Mouse (Mus musculus) embryonic facial prominence, embryonic 11.5 days (tissue): Measurements from ENCODE around the gene Cdc7. TPM values are rescaled to one million over a fixed set of nuclear protein-coding genes. Genes with fewer than 3 reads are reported as not detected.

Experiments
- ATAC-seq: fragments of 200-750 bp; cut with Nextera tagmentation; replicated peaks from 2 replicates; pipeline ENCODE4 v1.8.0; 2017; ENCODE audit warnings: low read depth; ENCODE audit not compliant: insufficient number of reproducible peaks, low FRiP score, low TSS enrichment
- DNase-seq: peaks from one replicate; pipeline ENCODE4 v3.0.0-alpha.2; 2015; ENCODE audit warnings: low spot score
- H3K27ac ChIP-seq: fragments of 300-500 bp; sonication (generic); replicated peaks from 2 replicates; pipeline ENCODE4 v1.5.1; 2014; ENCODE audit warnings: mild to moderate bottlenecking, low read depth, low read length, control low read depth
- H3K27me3 ChIP-seq: fragments of 300-500 bp; sonication (generic); 2 replicates; pipeline ENCODE4 v1.6.1; 2014; ENCODE audit warnings: mild to moderate bottlenecking, low read length, moderate library complexity, mixed read lengths; ENCODE audit not compliant: control insufficient read depth, insufficient read depth
- H3K36me3 ChIP-seq: fragments of 300-500 bp; sonication (generic); replicated peaks from 2 replicates; pipeline ENCODE4 v1.6.1; 2014; ENCODE audit warnings: low read depth, mild to moderate bottlenecking, low read length, moderate library complexity, mixed read lengths; ENCODE audit not compliant: control insufficient read depth, insufficient read depth
- H3K4me1 ChIP-seq: fragments of 300-500 bp; sonication (generic); 2 replicates; pipeline ENCODE4 v1.6.1; 2014; ENCODE audit warnings: low read length, mixed read lengths; ENCODE audit not compliant: control insufficient read depth, insufficient read depth
- H3K4me2 ChIP-seq: fragments of 300-500 bp; sonication (generic); 2 replicates; pipeline ENCODE4 v1.6.1; 2014; ENCODE audit warnings: low read depth, mild to moderate bottlenecking, control low read depth, low read length, moderate library complexity
- H3K4me3 ChIP-seq: fragments of 300-500 bp; sonication (generic); 2 replicates; pipeline ENCODE4 v1.5.1; 2014; ENCODE audit warnings: low read depth, low read length, control low read depth
- H3K9ac ChIP-seq: fragments of 300-500 bp; sonication (generic); replicated peaks from 2 replicates; pipeline ENCODE4 v1.6.1; 2014; ENCODE audit warnings: mild to moderate bottlenecking, control low read depth, low read length
- H3K9me3 ChIP-seq: fragments of 300-500 bp; sonication (generic); replicated peaks from 2 replicates; pipeline ENCODE4 v1.6.1; 2016; ENCODE audit warnings: mild to moderate bottlenecking, low read length, inconsistent platforms, mixed read lengths; ENCODE audit not compliant: control insufficient read depth
- WGBS: fragments of 180-500 bp; shearing (Covaris S2); extraction: QIAGEN DNeasy Blood & Tissue Kit; methylation state at CpG from one replicate; pipeline ENCODE4 v1.1.7; 2014; 5-methylcytosine and 5-hydroxymethylcytosine counted together
- polyA plus RNA-seq: library from polyadenylated mRNA; unstranded; fragments of >200 nt; fragmentation: Nextera tagmentation; extraction: Ambion mirVana; gene quantifications from 2 replicates; pipeline ENCODE4 v1.2.1, GENCODE M21; 2014

Gene Cdc7
- polyA plus RNA-seq, 1 experiment from 2014 or later = 70.4 TPM

DNA sequence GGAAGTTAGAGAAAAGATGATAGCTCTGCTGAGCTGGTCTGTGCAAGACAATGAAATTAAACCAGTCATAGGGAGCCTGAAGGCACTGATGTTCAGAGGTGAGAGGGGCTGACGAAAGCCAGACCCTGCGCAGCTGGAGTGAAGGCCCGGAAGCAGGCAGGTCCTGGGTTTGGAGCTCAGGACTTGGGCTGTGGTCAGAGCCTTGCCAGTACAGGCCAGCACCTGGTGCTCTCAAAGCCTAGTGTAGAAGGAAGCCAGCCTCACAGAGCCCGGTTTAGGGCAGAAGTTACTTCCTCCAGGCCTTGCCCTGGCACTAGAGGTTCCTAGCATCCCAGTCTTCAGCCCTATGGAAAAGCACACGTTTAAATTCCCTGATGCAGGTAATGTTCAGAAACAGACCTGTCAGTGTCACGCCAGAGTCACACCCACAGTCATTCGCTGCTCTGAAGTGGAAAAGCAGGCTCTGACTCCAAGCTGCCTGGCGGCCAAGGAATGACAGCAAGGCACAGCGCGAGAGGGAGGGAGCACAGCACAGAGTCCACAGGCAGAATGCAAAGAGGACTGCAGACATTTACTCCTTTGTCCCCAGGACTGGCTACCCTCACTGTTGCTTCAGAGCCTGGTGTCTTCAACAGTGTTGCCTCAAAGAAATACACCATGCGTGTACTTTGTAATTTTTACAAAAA lies 48.1 kb downstream of the Cdc7 start:
- no peak overlapping the region; the same call in 1 of the 2 replicates for H3K27ac ChIP-seq
- H3K4me2 ChIP-seq = no peak overlapping the region; the same call in 1 of the 2 replicates
- no peak overlapping the region for H3K4me3 ChIP-seq
- WGBS = 35% methylated on average over 11 of the region's 11 CpGs
- no peak overlapping the region; the same call in 1 of the 2 replicates for H3K9ac ChIP-seq
- DNase-seq (no peak), ATAC-seq (0 out of 2 replicates have a peak, but pooled peaks have one; percentile 39)
- no peaks in the 10 kb centered on the region for H3K27me3 ChIP-seq
- peaks cover 6% of the 10 kb centered on the region for H3K4me1 ChIP-seq
- no peaks in the 10 kb centered on the region for H3K36me3 ChIP-seq
- H3K9me3 ChIP-seq = no peaks in the 10 kb centered on the region

- H3K27me3 ChIP-seq = no peaks in the 10 kb centered on the region
- 63% methylated on average over 2 of the region's 2 CpGs for WGBS
- no peaks in the 10 kb centered on the region for H3K36me3 ChIP-seq
- no peak overlapping the region; the same call in 1 of the 2 replicates for H3K27ac ChIP-seq
- H3K9ac ChIP-seq = no peak overlapping the region
- ATAC-seq = no peak
- H3K9me3 ChIP-seq = no peaks in the 10 kb centered on the region
- no peak for DNase-seq
- H3K4me1 ChIP-seq = peaks cover 6% of the 10 kb centered on the region
- H3K4me2 ChIP-seq = no peak overlapping the region
- H3K4me3 ChIP-seq = no peak overlapping the region
These were observed 49.3 kb downstream of the Cdc7 start for GRCm38 (mm10) chr5:107013393-107013792.

DNA sequence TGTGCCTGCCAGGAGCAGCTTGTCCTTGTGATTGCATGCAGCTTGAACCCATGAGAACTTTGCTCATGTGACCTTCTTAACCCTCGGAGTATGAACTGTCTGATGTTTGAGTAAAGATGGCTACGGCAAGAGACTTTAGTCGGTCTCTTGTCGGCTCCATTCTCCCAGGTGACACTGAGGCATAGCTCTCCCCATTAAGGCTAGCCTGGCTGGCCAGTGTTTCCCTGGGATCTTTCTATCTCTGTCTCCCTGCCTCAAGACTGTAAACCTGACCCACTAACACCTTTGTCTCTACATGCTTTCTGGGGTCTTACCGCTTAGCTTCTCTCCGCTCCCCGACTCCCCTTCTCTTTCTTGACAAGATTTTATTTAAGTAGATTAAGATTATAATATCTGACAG lies 50.0 kb downstream of the Cdc7 start:
- DNase-seq (no peak), ATAC-seq (no peak)
- H3K27ac ChIP-seq = no peak overlapping the region
- H3K9ac ChIP-seq = no peak overlapping the region
- H3K4me1 ChIP-seq = peaks cover 6% of the 10 kb centered on the region
- no peaks in the 10 kb centered on the region for H3K36me3 ChIP-seq
- no peaks in the 10 kb centered on the region for H3K9me3 ChIP-seq
- H3K4me3 ChIP-seq = no peak overlapping the region
- 72% methylated on average over 7 of the region's 7 CpGs for WGBS
- no peak overlapping the region for H3K4me2 ChIP-seq
- no peaks in the 10 kb centered on the region for H3K27me3 ChIP-seq

GRCm38 (mm10) chr5:107015046-107015421 lies 50.9 kb downstream of the Cdc7 start:
- Histone ChIP-seq H3K9ac (no peak overlapping the region), H3K9me3 (no peaks in the 10 kb centered on the region), H3K4me2 (no peak overlapping the region), H3K4me3 (no peak overlapping the region), H3K27ac (no peak overlapping the region), H3K27me3 (no peaks in the 10 kb centered on the region), H3K36me3 (no peaks in the 10 kb centered on the region), H3K4me1 (peaks cover 6% of the 10 kb centered on the region)
- no peak for ATAC-seq
- no peak for DNase-seq
- 60% methylated on average over 2 of the region's 2 CpGs for WGBS

GRCm38 (mm10) chr5:107015422-107016081 lies 51.4 kb downstream of the Cdc7 start:
- WGBS = 16% methylated on average over 10 of the region's 10 CpGs
- peaks cover 6% of the 10 kb centered on the region for H3K4me1 ChIP-seq
- H3K27ac ChIP-seq = 0 out of 2 replicates have a peak overlapping the region, but pooled peaks have one; percentile 30

DNA sequence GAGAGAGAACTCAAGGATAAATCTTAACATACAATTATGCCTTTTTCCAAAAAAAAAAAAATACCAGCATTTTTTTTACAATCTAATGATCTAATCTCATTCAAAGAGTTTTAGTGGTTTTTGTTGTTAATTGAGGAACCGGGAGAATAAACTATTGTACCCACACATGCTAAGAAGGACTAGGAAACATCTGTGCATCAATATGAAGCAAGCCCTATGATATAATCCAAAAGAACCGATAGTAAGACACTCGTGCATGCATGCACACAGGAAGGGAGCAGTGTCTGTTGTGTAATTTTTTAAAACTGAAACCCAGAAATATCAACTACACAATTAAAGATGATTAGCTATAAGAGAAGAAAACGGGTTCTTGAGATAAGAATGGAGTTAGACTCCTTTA lies 52.4 kb downstream of the Cdc7 start:
- Histone ChIP-seq H3K4me1 (peaks cover 6% of the 10 kb centered on the region), H3K4me3 (no peak overlapping the region), H3K9ac (no peak overlapping the region), H3K9me3 (no peaks in the 10 kb centered on the region), H3K4me2 (no peak overlapping the region), H3K27me3 (no peaks in the 10 kb centered on the region), H3K27ac (no peak overlapping the region), H3K36me3 (no peaks in the 10 kb centered on the region)
- ATAC-seq = no peak
- 83% methylated on average over 4 of the region's 4 CpGs for WGBS
- DNase-seq = no peak

More at GRCm38 (mm10) chr5:107015422-107016081, 51.4 kb downstream of the Cdc7 start:
- H3K27me3 ChIP-seq = no peaks in the 10 kb centered on the region
- H3K9me3 ChIP-seq = no peaks in the 10 kb centered on the region
- H3K36me3 ChIP-seq = no peaks in the 10 kb centered on the region
- DNase-seq (peak; percentile 39), ATAC-seq (no peak)
- no peak overlapping the region for H3K4me3 ChIP-seq
- H3K9ac ChIP-seq = no peak overlapping the region
- no peak overlapping the region for H3K4me2 ChIP-seq

DNA sequence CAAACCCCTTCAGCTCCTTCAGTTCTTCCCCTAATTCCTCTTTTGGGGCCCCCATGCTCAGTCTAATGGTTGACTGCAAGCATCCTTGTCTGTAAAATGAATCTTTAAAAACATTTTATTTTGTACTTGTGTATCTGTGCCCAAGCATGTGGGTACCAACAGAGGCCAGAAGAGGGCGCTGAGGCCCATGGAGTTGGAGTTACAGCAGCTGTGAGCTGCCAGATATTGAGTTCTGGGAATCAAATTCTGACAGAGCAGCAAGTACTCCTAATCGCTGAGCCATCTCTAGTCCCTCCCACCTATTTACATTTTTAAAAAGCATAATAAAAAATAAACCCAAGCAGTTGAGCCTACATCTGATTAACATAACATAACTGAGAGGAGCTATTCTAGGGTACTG lies 53.4 kb downstream of the Cdc7 start:
- Histone ChIP-seq H3K9me3 (no peaks in the 10 kb centered on the region), H3K9ac (no peak overlapping the region), H3K4me1 (peaks cover 6% of the 10 kb centered on the region; the same call in 1 of the 2 replicates), H3K27ac (no peak overlapping the region), H3K4me2 (no peak overlapping the region), H3K36me3 (no peaks in the 10 kb centered on the region), H3K27me3 (no peaks in the 10 kb centered on the region), H3K4me3 (no peak overlapping the region)
- DNase-seq (no peak), ATAC-seq (no peak)
- 77% methylated on average over 2 of the region's 2 CpGs for WGBS

- H3K9ac ChIP-seq = no peak overlapping the region
- H3K4me2 ChIP-seq = no peak overlapping the region
- H3K4me1 ChIP-seq = peaks cover 6% of the 10 kb centered on the region; the same call in 1 of the 2 replicates
- ATAC-seq = no peak
- no peaks in the 10 kb centered on the region for H3K36me3 ChIP-seq
- DNase-seq = no peak
- no peak overlapping the region for H3K4me3 ChIP-seq
- 69% methylated on average over 5 of the region's 5 CpGs for WGBS
- no peaks in the 10 kb centered on the region for H3K27me3 ChIP-seq
- H3K9me3 ChIP-seq = no peaks in the 10 kb centered on the region
- H3K27ac ChIP-seq = no peak overlapping the region
These were observed 54.9 kb downstream of the Cdc7 start for GRCm38 (mm10) chr5:107019057-107019456.
